Mouse (Mus musculus): ENCODE measurements at regions not wholly inside any gene's neighbourhood (a gene's known extent, or its start where the extent isn't known, plus 50 kb on each side); places are given as distances from the start of the nearest gene placed in this dataset.

- TF ChIP-seq MAX (IDR thresholded peaks at IDR 0.05) (no peak), CTCF (IDR thresholded peaks at IDR 0.05; ENCODE audit: control insufficient read depth, insufficient read depth, insufficient read length) (no peak), USF1 (IDR thresholded peaks at IDR 0.05; ENCODE audit: low read depth) (no peak), CEBPB (IDR thresholded peaks at IDR 0.05; ENCODE audit: low read depth) (no peak), MYOD1 (IDR thresholded peaks at IDR 0.05; ENCODE audit: control insufficient read depth, insufficient read length, low read depth) (no peak), MYOG (IDR thresholded peaks at IDR 0.05; ENCODE audit: control insufficient read depth, extremely low read depth, insufficient read length) (no peak), FOSL1 (IDR thresholded peaks at IDR 0.05; ENCODE audit: insufficient read depth, low read length, poor library complexity, severe bottlenecking) (no peak)
These were observed 652.6 kb upstream of the Lrrn3 start for GRCm38 (mm10) chr12:42138694-42139442.

All from C2C12 (cell line).